Mouse (Mus musculus) midbrain, embryonic 11.5 days (tissue): ENCODE measurements around the gene Uroc1. TPM values are rescaled to one million over a fixed set of nuclear protein-coding genes. Genes with fewer than 3 reads are reported as not detected.

Experiments
- ATAC-seq: fragments of 200-750 bp; cut with Nextera tagmentation; 2 replicates; pipeline ENCODE4 v1.8.0; 2017; ENCODE audit warnings: moderate TSS enrichment, moderate library complexity; ENCODE audit not compliant: low FRiP score
- DNase-seq: peaks from one replicate; pipeline ENCODE4 v3.0.0; 2015; ENCODE audit warnings: low spot score; ENCODE audit errors: missing footprints
- H3K27ac ChIP-seq: fragments of 300-500 bp; sonication (generic); 2 replicates; pipeline ENCODE4 v1.5.1; 2014; ENCODE audit warnings: low read depth, low read length
- H3K27me3 ChIP-seq: fragments of 300-500 bp; sonication (generic); 2 replicates; pipeline ENCODE4 v1.6.1; 2014; ENCODE audit warnings: mild to moderate bottlenecking, low read length, moderate library complexity, mixed read lengths; ENCODE audit not compliant: control insufficient read depth, insufficient read depth
- H3K36me3 ChIP-seq: fragments of 300-500 bp; sonication (generic); 2 replicates; pipeline ENCODE4 v1.6.1; 2014; ENCODE audit warnings: mild to moderate bottlenecking, low read length, moderate library complexity, mixed read lengths; ENCODE audit not compliant: control insufficient read depth, insufficient read depth
- H3K4me1 ChIP-seq: fragments of 300-500 bp; sonication (generic); 2 replicates; pipeline ENCODE4 v1.6.1; 2014; ENCODE audit warnings: low read length; ENCODE audit not compliant: control insufficient read depth, insufficient read depth
- H3K4me2 ChIP-seq: fragments of 300-500 bp; sonication (generic); 2 replicates; pipeline ENCODE4 v1.6.1; 2014; ENCODE audit warnings: mild to moderate bottlenecking, moderate library complexity
- H3K4me3 ChIP-seq: fragments of 300-500 bp; sonication (generic); 2 replicates; pipeline ENCODE4 v1.5.1; 2014; ENCODE audit warnings: low read depth, low read length
- H3K9ac ChIP-seq: fragments of 300-500 bp; sonication (generic); 2 replicates; pipeline ENCODE4 v1.6.1; 2014; ENCODE audit warnings: low read length
- H3K9me3 ChIP-seq: fragments of 300-500 bp; sonication (generic); 2 replicates; pipeline ENCODE4 v1.6.1; 2016; ENCODE audit warnings: low read length; ENCODE audit not compliant: control insufficient read depth
- WGBS: fragments of 180-500 bp; shearing (Covaris S2); extraction: QIAGEN DNeasy Blood & Tissue Kit; methylation state at CpG from one replicate; pipeline ENCODE4 v1.1.7; 2014; 5-methylcytosine and 5-hydroxymethylcytosine counted together
- polyA plus RNA-seq: library from polyadenylated mRNA; unstranded; fragments of >200 nt; fragmentation: Nextera tagmentation; extraction: Ambion mirVana; gene quantifications from 2 replicates; pipeline ENCODE4 v1.2.1, GENCODE M21; 2014

The Uroc1 gene
- polyA plus RNA-seq, 1 experiment from 2014 or later: not detected

- DNase-seq (no peak), ATAC-seq (no peak)
- Histone ChIP-seq H3K9me3 (no peaks in the 10 kb centered on the region), H3K4me1 (no peaks in the 10 kb centered on the region), H3K27me3 (no peaks in the 10 kb centered on the region), H3K36me3 (no peaks in the 10 kb centered on the region), H3K9ac (no peak overlapping the region), H3K4me3 (no peak overlapping the region), H3K4me2 (no peak overlapping the region), H3K27ac (no peak overlapping the region)
- 85% methylated on average over 2 of the region's 2 CpGs for WGBS
These were observed 9.3 kb downstream of the Uroc1 start for GRCm38 (mm10) chr6:90342343-90342742.

GRCm38 (mm10) chr6:90347183-90347582, 14.1 kb downstream of the Uroc1 start:
- no peaks in the 10 kb centered on the region for H3K36me3 ChIP-seq
- ATAC-seq (no peak), DNase-seq (no peak)
- H3K9me3 ChIP-seq: no peaks in the 10 kb centered on the region
- H3K9ac ChIP-seq: no peak overlapping the region
- no peaks in the 10 kb centered on the region for H3K4me1 ChIP-seq
- WGBS: 74% methylated on average over 4 of the region's 4 CpGs
- H3K27me3 ChIP-seq: no peaks in the 10 kb centered on the region
- no peak overlapping the region for H3K27ac ChIP-seq
- H3K4me2 ChIP-seq: no peak overlapping the region
- no peak overlapping the region for H3K4me3 ChIP-seq

GRCm38 (mm10) chr6:90348500-90348899, 15.4 kb downstream of the Uroc1 start:
- Histone ChIP-seq H3K4me1 (no peaks in the 10 kb centered on the region), H3K9ac (no peak overlapping the region), H3K4me2 (no peak overlapping the region), H3K27me3 (no peaks in the 10 kb centered on the region), H3K4me3 (no peak overlapping the region), H3K27ac (no peak overlapping the region), H3K36me3 (no peaks in the 10 kb centered on the region), H3K9me3 (no peaks in the 10 kb centered on the region)
- no peak for DNase-seq
- WGBS: 85% methylated on average over 4 of the region's 4 CpGs
- ATAC-seq: no peak

GRCm38 (mm10) chr6:90350011-90350410, 16.9 kb downstream of the Uroc1 start:
- H3K9me3 ChIP-seq: no peaks in the 10 kb centered on the region
- no peak for ATAC-seq
- H3K4me3 ChIP-seq: no peak overlapping the region
- H3K36me3 ChIP-seq: no peaks in the 10 kb centered on the region
- DNase-seq: no peak
- no peak overlapping the region for H3K27ac ChIP-seq
- 66% methylated on average over 2 of the region's 2 CpGs for WGBS
- no peaks in the 10 kb centered on the region for H3K27me3 ChIP-seq
- no peak overlapping the region for H3K9ac ChIP-seq
- H3K4me1 ChIP-seq: no peaks in the 10 kb centered on the region
- H3K4me2 ChIP-seq: no peak overlapping the region

- WGBS: 77% methylated on average over 5 of the region's 5 CpGs
- H3K27ac ChIP-seq: no peak overlapping the region
- no peak overlapping the region for H3K9ac ChIP-seq
- H3K4me1 ChIP-seq: no peaks in the 10 kb centered on the region
- ATAC-seq: no peak
- no peak for DNase-seq
- no peaks in the 10 kb centered on the region for H3K36me3 ChIP-seq
- no peak overlapping the region for H3K4me2 ChIP-seq
- H3K27me3 ChIP-seq: no peaks in the 10 kb centered on the region
- no peaks in the 10 kb centered on the region for H3K9me3 ChIP-seq
- no peak overlapping the region for H3K4me3 ChIP-seq
These were observed 25.1 kb downstream of the Uroc1 start for GRCm38 (mm10) chr6:90358142-90358541.

- DNase-seq (no peak), ATAC-seq (no peak)
- Histone ChIP-seq H3K9ac (no peak overlapping the region), H3K27me3 (no peaks in the 10 kb centered on the region), H3K36me3 (no peaks in the 10 kb centered on the region), H3K9me3 (no peaks in the 10 kb centered on the region), H3K4me2 (no peak overlapping the region), H3K27ac (no peak overlapping the region), H3K4me3 (no peak overlapping the region), H3K4me1 (no peaks in the 10 kb centered on the region)
- WGBS: 64% methylated on average over 2 of the region's 2 CpGs
These were observed 26.4 kb downstream of the Uroc1 start for GRCm38 (mm10) chr6:90359445-90359844.

- 68% methylated on average over 7 of the region's 7 CpGs for WGBS
- no peaks in the 10 kb centered on the region for H3K9me3 ChIP-seq
- no peaks in the 10 kb centered on the region for H3K36me3 ChIP-seq
- DNase-seq (no peak), ATAC-seq (no peak)
- no peaks in the 10 kb centered on the region for H3K4me1 ChIP-seq
- H3K4me3 ChIP-seq: no peak overlapping the region
- no peak overlapping the region for H3K4me2 ChIP-seq
- H3K27ac ChIP-seq: no peak overlapping the region
- no peak overlapping the region for H3K9ac ChIP-seq
- H3K27me3 ChIP-seq: no peaks in the 10 kb centered on the region
These were observed 27.1 kb downstream of the Uroc1 start for GRCm38 (mm10) chr6:90360024-90360781.

- no peak for ATAC-seq
- Histone ChIP-seq H3K9me3 (no peaks in the 10 kb centered on the region), H3K9ac (no peak overlapping the region), H3K36me3 (no peaks in the 10 kb centered on the region), H3K27me3 (no peaks in the 10 kb centered on the region), H3K4me3 (no peak overlapping the region), H3K27ac (no peak overlapping the region), H3K4me1 (no peaks in the 10 kb centered on the region), H3K4me2 (no peak overlapping the region)
- DNase-seq: no peak
- whole genome bisulfite sequencing: 86% methylated on average over 6 of the region's 6 CpGs
These were observed 28.0 kb downstream of the Uroc1 start for GRCm38 (mm10) chr6:90360922-90361614.

- 91% methylated on average over 5 of the region's 5 CpGs for WGBS
- no peaks in the 10 kb centered on the region for H3K36me3 ChIP-seq
These were observed 30.2 kb downstream of the Uroc1 start for GRCm38 (mm10) chr6:90363301-90363700.

More at GRCm38 (mm10) chr6:90363301-90363700, 30.2 kb downstream of the Uroc1 start:
- DNase-seq (no peak), ATAC-seq (no peak)
- Histone ChIP-seq H3K27me3 (no peaks in the 10 kb centered on the region), H3K27ac (no peak overlapping the region), H3K4me2 (no peak overlapping the region), H3K4me1 (no peaks in the 10 kb centered on the region), H3K9ac (no peak overlapping the region), H3K9me3 (no peaks in the 10 kb centered on the region), H3K4me3 (no peak overlapping the region)
